Mouse (Mus musculus): ENCODE data around the gene St5. TPM values are rescaled to one million over a fixed set of nuclear protein-coding genes. Genes with fewer than 3 reads are reported as not detected.

Gene St5
- polyA plus RNA-seq (2015; fragmentation: Nextera tagmentation; extraction: Ambion mirVana): 40.3 and 42.2 TPM in 2 replicates

- ATAC-seq (replicated peaks; ENCODE audit: low FRiP score, low read depth): peak; percentile 95
- Histone ChIP-seq H3K9ac (ENCODE audit: low read depth, low read length) (peak within 1 kb of the TSS; percentile 79), H3K4me3 (replicated peaks; ENCODE audit: low read depth, low read length) (peak within 1 kb of the TSS; percentile 74), H3K27me3 (ENCODE audit: insufficient read depth, low read length) (no peaks in the 10 kb centered on the region), H3K27ac (peak within 1 kb of the TSS; percentile 80), H3K4me2 (ENCODE audit: low read length) (peak within 1 kb of the TSS; percentile 76), H3K36me3 (ENCODE audit: insufficient read depth, low read length) (no peaks in the 10 kb centered on the region), H3K9me3 (replicated peaks; ENCODE audit: low read length) (no peaks in the 10 kb centered on the region), H3K4me1 (replicated peaks; ENCODE audit: insufficient read depth, low read length) (peaks cover 8% of the 10 kb centered on the region; the same call in 1 of the 2 replicates)
- peak; percentile 96 for DNase-seq (ENCODE audit: low spot score)
- 1% methylated on average over 61 of the region's 61 CpGs for WGBS
- no peak for TF ChIP-seq CTCF (IDR thresholded peaks at IDR 0.05; ENCODE audit: low read depth)
Measured at GRCm38 (mm10) chr7:109703190-109704015, at the start of gene St5, which contains the start of gene Akip1. TSS of gene St5 (minus strand) at chr7:109703605. TSS of gene Akip1 (plus strand) at chr7:109703690.

- Histone ChIP-seq H3K9me3 (replicated peaks; ENCODE audit: low read length) (no peaks in the 10 kb centered on the region), H3K4me2 (ENCODE audit: low read length) (peak within 1 kb of the TSS; percentile 85), H3K27me3 (ENCODE audit: insufficient read depth, low read length) (no peaks in the 10 kb centered on the region), H3K4me1 (replicated peaks; ENCODE audit: insufficient read depth, low read length) (peaks cover 4% of the 10 kb centered on the region), H3K27ac (peak within 1 kb of the TSS; percentile 90), H3K36me3 (ENCODE audit: insufficient read depth, low read length) (no peaks in the 10 kb centered on the region), H3K4me3 (replicated peaks; ENCODE audit: low read depth, low read length) (peak within 1 kb of the TSS; percentile 93), H3K9ac (ENCODE audit: low read depth, low read length) (peak within 1 kb of the TSS; percentile 92)
- DNase-seq (ENCODE audit: low spot score) (peak; percentile 83), ATAC-seq (replicated peaks; ENCODE audit: low FRiP score, low read depth) (peak; percentile 83)
- TF ChIP-seq CTCF (IDR thresholded peaks at IDR 0.05; ENCODE audit: low read depth): peak; percentile 14; the same call in 1 of the 2 replicates
- WGBS: under 1% methylated on average over 63 of the region's 74 CpGs
Measured at GRCm38 (mm10) chr7:109752008-109752925, 48.9 kb upstream of the St5 start, which contains the start of gene Tmem9b. TSS of gene Tmem9b (minus strand) at chr7:109752875.

GRCm38 (mm10) chr7:109751427-109752007 is 48.1 kb upstream of the St5 start:
- H3K36me3 ChIP-seq (ENCODE audit: insufficient read depth, low read length): no peaks in the 10 kb centered on the region
- no peak for TF ChIP-seq CTCF (IDR thresholded peaks at IDR 0.05; ENCODE audit: low read depth)
- no peaks in the 10 kb centered on the region for H3K9me3 ChIP-seq (replicated peaks; ENCODE audit: low read length)
- no peak; the same call in 1 of the 2 replicates for ATAC-seq (replicated peaks; ENCODE audit: low FRiP score, low read depth)
- H3K4me1 ChIP-seq (replicated peaks; ENCODE audit: insufficient read depth, low read length): peaks cover 4% of the 10 kb centered on the region
- H3K4me2 ChIP-seq (ENCODE audit: low read length): peak overlapping the region; percentile 85
- H3K9ac ChIP-seq (ENCODE audit: low read depth, low read length): peak overlapping the region; percentile 92
- H3K27me3 ChIP-seq (ENCODE audit: insufficient read depth, low read length): no peaks in the 10 kb centered on the region
- H3K27ac ChIP-seq: peak overlapping the region; percentile 90
- peak; percentile 16 for DNase-seq (ENCODE audit: low spot score)
- H3K4me3 ChIP-seq (replicated peaks; ENCODE audit: low read depth, low read length): peak overlapping the region; percentile 93
- 6% methylated on average over 13 of the region's 13 CpGs for WGBS

GRCm38 (mm10) chr7:109747747-109748146 is 44.3 kb upstream of the St5 start:
- no peaks in the 10 kb centered on the region for H3K27me3 ChIP-seq (ENCODE audit: insufficient read depth, low read length)
- no peak overlapping the region for H3K27ac ChIP-seq
- H3K36me3 ChIP-seq (ENCODE audit: insufficient read depth, low read length): peaks cover 18% of the 10 kb centered on the region; the same call in 1 of the 2 replicates
- peak; percentile 70 for TF ChIP-seq CTCF (IDR thresholded peaks at IDR 0.05; ENCODE audit: low read depth)
- H3K9ac ChIP-seq (ENCODE audit: low read depth, low read length): no peak overlapping the region
- H3K9me3 ChIP-seq (replicated peaks; ENCODE audit: low read length): no peaks in the 10 kb centered on the region
- H3K4me2 ChIP-seq (ENCODE audit: low read length): no peak overlapping the region
- WGBS: 22% methylated on average over 1 of the region's 1 CpGs
- H3K4me1 ChIP-seq (replicated peaks; ENCODE audit: insufficient read depth, low read length): no peaks in the 10 kb centered on the region; the same call in 1 of the 2 replicates
- DNase-seq (ENCODE audit: low spot score) (peak; percentile 72), ATAC-seq (replicated peaks; ENCODE audit: low FRiP score, low read depth) (no peak)
- no peak overlapping the region for H3K4me3 ChIP-seq (replicated peaks; ENCODE audit: low read depth, low read length)

- H3K27me3 ChIP-seq (ENCODE audit: insufficient read depth, low read length): no peaks in the 10 kb centered on the region
- H3K4me3 ChIP-seq (replicated peaks; ENCODE audit: low read depth, low read length): no peak overlapping the region
- DNase-seq (ENCODE audit: low spot score): no peak
- TF ChIP-seq CTCF (IDR thresholded peaks at IDR 0.05; ENCODE audit: low read depth): no peak
- peaks cover 26% of the 10 kb centered on the region; the same call in 1 of the 2 replicates for H3K36me3 ChIP-seq (ENCODE audit: insufficient read depth, low read length)
- no peaks in the 10 kb centered on the region for H3K4me1 ChIP-seq (replicated peaks; ENCODE audit: insufficient read depth, low read length)
- no peaks in the 10 kb centered on the region for H3K9me3 ChIP-seq (replicated peaks; ENCODE audit: low read length)
- no peak overlapping the region for H3K4me2 ChIP-seq (ENCODE audit: low read length)
- no peak overlapping the region for H3K27ac ChIP-seq
- ATAC-seq (replicated peaks; ENCODE audit: low FRiP score, low read depth): no peak
- H3K9ac ChIP-seq (ENCODE audit: low read depth, low read length): no peak overlapping the region
- 83% methylated on average over 4 of the region's 4 CpGs for WGBS
Measured at GRCm38 (mm10) chr7:109741703-109742102, 38.3 kb upstream of the St5 start.

Measured in kidney, postnatal 0 days (tissue).